Mouse (Mus musculus) cerebellum, adult 2 months (tissue): ENCODE measurements around the gene Agap1.

Experiments used
- CTCF ChIP-seq: fragments of 200-500 bp; IDR thresholded peaks from 2 replicates; pipeline ENCODE4 v1.5.1; 2011; ENCODE audit warnings: low read depth, mild to moderate bottlenecking, control low read depth, low read length, moderate library complexity, borderline replicate concordance; ENCODE audit not compliant: insufficient read depth
- POLR2A ChIP-seq: fragments of 200-500 bp; IDR thresholded peaks from 2 replicates; pipeline ENCODE4 v1.6.1; 2011; ENCODE audit warnings: low read length, control low read depth, borderline replicate concordance; ENCODE audit not compliant: insufficient read depth

- TF ChIP-seq POLR2A (no peak), CTCF (no peak)
Measured at GRCm38 (mm10) chr1:89453666-89454065, 940 bp upstream of the Agap1 start.
